Mouse (Mus musculus) G1E (cell line): Measurements from ENCODE around the gene Eif2ak3. TPM values are rescaled to one million over a fixed set of nuclear protein-coding genes. Genes with fewer than 3 reads are reported as not detected.
"Not testable (repeated sequence)": the region's sequence is repeated elsewhere in the genome, so short reads cannot be mapped to it uniquely, and the experiment has no call there.

Experiments used
- ATAC-seq: 2 replicates; pipeline ENCODE4 v1.8.0; 2016; ENCODE audit warnings: mild to moderate bottlenecking; ENCODE audit not compliant: insufficient number of reproducible peaks, poor library complexity, low FRiP score, severe bottlenecking; ENCODE audit errors: extremely low read depth
- DNase-seq: peaks from one replicate; pipeline ENCODE4 v3.0.0; 2012; ENCODE audit warnings: low spot score
- H3K27me3 ChIP-seq: 2 replicates; pipeline ENCODE4 v1.6.1; 2012; ENCODE audit warnings: mild to moderate bottlenecking, low read length, inconsistent platforms; ENCODE audit not compliant: insufficient read depth
- H3K36me3 ChIP-seq: replicated peaks from 2 replicates; pipeline ENCODE3; 2012; ENCODE audit warnings: mild to moderate bottlenecking, inconsistent platforms
- H3K4me1 ChIP-seq: 2 replicates; pipeline ENCODE4 v1.6.1; 2012; ENCODE audit warnings: low read depth, low read length, inconsistent platforms, mixed read lengths; ENCODE audit not compliant: insufficient read depth
- H3K4me3 ChIP-seq: 2 replicates; pipeline ENCODE4 v1.5.1; 2012; ENCODE audit warnings: low read depth, mild to moderate bottlenecking, inconsistent platforms, low read length, moderate library complexity, mixed read lengths
- H3K9me3 ChIP-seq: replicated peaks from 2 replicates; pipeline ENCODE4 v1.6.1; 2012; ENCODE audit warnings: inconsistent platforms
- CTCF ChIP-seq: IDR thresholded peaks from 2 replicates; pipeline ENCODE4 v1.5.1; 2012; ENCODE audit warnings: low read depth, low read length, inconsistent platforms, mixed read lengths
- GATA1 ChIP-seq: IDR thresholded peaks from 2 replicates; pipeline ENCODE4 v1.6.1; 2012; ENCODE audit warnings: borderline replicate concordance, low read length, inconsistent platforms, mixed read lengths
- GATA2 ChIP-seq: IDR thresholded peaks from 2 replicates; pipeline ENCODE4 v1.6.1; 2012; ENCODE audit warnings: low read depth, low read length, inconsistent platforms, borderline replicate concordance
- POLR2AphosphoS5 ChIP-seq: IDR thresholded peaks from 2 replicates; pipeline ENCODE4 v1.6.1; 2012; ENCODE audit warnings: low read depth, low read length, inconsistent platforms; ENCODE audit not compliant: insufficient replicate concordance
- TAL1 ChIP-seq: conservative IDR thresholded peaks from 2 replicates; pipeline ENCODE4 v1.6.1; 2012; ENCODE audit warnings: low read depth, low read length, inconsistent platforms, mixed read lengths
- polyA plus RNA-seq: library from polyadenylated mRNA; stranded (reverse); fragments of >175 nt; gene quantifications from 2 replicates; pipeline ENCODE4 v1.2.3, GENCODE M21; 2012
- total RNA-seq, 2 experiments: library from RNA; stranded (forward) in 1 of 2; stranded (reverse) in 1 of 2; fragments of 200-1000 nt in 1 of 2; fragments of >200 nt in 1 of 2; fragmentation: Nextera tagmentation in 1 of 2; gene quantifications; 2 replicates each; pipeline ENCODE4 v1.2.3; 2014 to 2017

The Eif2ak3 gene
- total and polyA plus RNA-seq, 3 experiments = 1.9 to 15.4 (median 12.0) TPM

DNA sequence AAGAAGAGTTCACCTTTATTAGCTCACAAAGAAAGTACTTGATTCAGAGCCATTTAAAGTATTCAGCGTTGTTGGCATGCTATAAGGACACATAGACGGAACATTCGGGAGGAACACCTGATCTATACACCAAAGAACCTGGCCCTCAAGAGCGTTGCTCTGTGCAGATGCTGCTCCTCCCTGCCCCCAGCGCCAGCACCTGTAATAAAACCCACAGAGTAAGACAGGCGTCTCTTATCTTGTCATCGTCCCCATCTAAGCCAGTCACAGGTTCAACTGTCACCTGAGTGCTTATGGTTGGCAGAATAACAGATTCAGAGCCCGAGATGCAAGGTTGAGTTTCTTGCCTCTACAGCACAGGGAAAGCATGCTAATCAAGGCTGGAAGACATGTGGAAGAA, 28.8 kb upstream of the Eif2ak3 start:
- Histone ChIP-seq H3K4me1 (peaks cover 11% of the 10 kb centered on the region; the same call in 1 of the 2 replicates), H3K36me3 (no peaks in the 10 kb centered on the region), H3K9me3 (no peaks in the 10 kb centered on the region), H3K27me3 (peaks cover 9% of the 10 kb centered on the region; the same call in 1 of the 2 replicates), H3K4me3 (no peak overlapping the region)
- DNase-seq (no peak), ATAC-seq (no peak)
- no peak for TF ChIP-seq POLR2AphosphoS5
- no peak for TF ChIP-seq CTCF
- no peak for TF ChIP-seq GATA1
- no peak for TF ChIP-seq GATA2
- no peak for TF ChIP-seq TAL1

DNA sequence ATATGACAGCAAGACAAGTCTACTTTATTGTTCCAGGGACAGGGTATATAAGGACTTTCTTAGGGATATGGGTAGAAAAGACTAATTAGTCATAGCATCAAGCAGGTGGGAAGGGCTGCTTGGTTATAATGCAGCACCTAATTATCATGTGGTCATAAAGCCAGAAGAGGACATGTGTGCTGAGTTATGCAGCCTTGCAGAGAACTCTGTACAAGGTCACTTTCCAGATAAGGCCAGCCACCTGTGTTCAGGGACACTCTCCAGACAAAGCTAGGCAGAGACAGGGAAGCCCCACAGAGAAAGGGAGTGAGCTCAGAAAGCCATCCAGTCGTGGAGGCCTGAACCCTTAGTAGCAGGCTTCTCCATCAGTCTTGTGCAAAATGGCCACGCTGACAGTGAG, 22.7 kb upstream of the Eif2ak3 start:
- H3K4me1 ChIP-seq = peaks cover 12% of the 10 kb centered on the region
- no peak for DNase-seq
- no peak overlapping the region for H3K4me3 ChIP-seq
- H3K9me3 ChIP-seq = no peaks in the 10 kb centered on the region
- TF ChIP-seq GATA2 (no peak), CTCF (no peak), TAL1 (no peak), POLR2AphosphoS5 (no peak)
- no peaks in the 10 kb centered on the region for H3K36me3 ChIP-seq
- no peak for ATAC-seq
- peaks cover 10% of the 10 kb centered on the region; the same call in 1 of the 2 replicates for H3K27me3 ChIP-seq

DNA sequence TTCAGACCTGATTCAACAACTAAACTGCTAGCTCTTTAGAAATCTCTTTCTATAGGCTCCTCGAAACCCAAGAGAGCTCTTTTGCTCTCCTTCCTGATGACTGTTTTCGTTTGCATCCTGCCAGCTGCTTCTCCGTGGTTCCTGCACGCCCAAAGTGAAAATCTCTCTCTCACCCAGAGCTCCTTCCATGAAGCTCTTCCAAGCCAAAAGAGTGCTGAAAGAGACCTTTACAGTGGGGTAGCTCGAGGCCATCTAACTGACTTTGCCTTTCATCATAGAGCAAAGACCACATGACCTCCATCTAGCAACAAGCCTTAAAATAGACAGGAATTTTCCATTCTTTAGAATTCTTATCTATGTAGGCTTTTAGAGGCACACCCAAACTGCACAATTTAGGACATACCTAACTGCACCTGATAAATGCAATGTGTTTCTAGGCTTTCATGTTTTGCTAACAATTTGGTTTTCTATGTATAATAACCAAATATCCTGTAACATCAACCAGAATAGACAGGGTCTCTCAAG, 21.9 kb upstream of the Eif2ak3 start:
- DNase-seq (no peak), ATAC-seq (no peak)

DNA sequence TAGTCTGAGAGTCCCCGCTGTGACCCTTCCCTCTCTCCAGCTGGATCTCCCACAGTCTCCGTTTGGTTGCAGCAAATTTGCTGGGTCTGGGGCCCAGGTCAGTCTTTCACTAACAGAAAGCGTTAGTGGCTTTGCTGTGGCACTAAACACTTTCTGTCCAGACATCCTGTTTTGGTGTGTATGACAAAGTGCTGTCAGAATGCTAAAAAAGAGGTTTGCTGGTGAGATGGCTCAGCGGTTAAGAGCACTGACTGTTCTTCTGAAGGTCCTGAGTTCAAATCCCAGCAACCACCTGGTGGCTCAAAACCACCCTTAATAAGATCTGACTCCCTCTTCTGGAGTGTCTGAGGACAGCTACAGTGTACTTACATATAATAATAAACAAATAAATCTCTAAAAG, 21.0 kb upstream of the Eif2ak3 start:
- H3K4me3 ChIP-seq, ATAC-seq, H3K36me3 ChIP-seq, DNase-seq, H3K9me3 ChIP-seq: not testable (repeated sequence)
- H3K4me1 ChIP-seq = peaks cover 12% of the 10 kb centered on the region
- peaks cover 19% of the 10 kb centered on the region for H3K27me3 ChIP-seq

More for the DNA sequence above, 21.9 kb upstream of the Eif2ak3 start:
- H3K4me1 ChIP-seq = peaks cover 12% of the 10 kb centered on the region
- peaks cover 15% of the 10 kb centered on the region; the same call in 1 of the 2 replicates for H3K27me3 ChIP-seq
- H3K9me3 ChIP-seq = no peaks in the 10 kb centered on the region
- H3K36me3 ChIP-seq = no peaks in the 10 kb centered on the region
- no peak overlapping the region for H3K4me3 ChIP-seq
- TF ChIP-seq POLR2AphosphoS5 (no peak), CTCF (no peak), TAL1 (no peak), GATA1 (no peak), GATA2 (no peak)

DNA sequence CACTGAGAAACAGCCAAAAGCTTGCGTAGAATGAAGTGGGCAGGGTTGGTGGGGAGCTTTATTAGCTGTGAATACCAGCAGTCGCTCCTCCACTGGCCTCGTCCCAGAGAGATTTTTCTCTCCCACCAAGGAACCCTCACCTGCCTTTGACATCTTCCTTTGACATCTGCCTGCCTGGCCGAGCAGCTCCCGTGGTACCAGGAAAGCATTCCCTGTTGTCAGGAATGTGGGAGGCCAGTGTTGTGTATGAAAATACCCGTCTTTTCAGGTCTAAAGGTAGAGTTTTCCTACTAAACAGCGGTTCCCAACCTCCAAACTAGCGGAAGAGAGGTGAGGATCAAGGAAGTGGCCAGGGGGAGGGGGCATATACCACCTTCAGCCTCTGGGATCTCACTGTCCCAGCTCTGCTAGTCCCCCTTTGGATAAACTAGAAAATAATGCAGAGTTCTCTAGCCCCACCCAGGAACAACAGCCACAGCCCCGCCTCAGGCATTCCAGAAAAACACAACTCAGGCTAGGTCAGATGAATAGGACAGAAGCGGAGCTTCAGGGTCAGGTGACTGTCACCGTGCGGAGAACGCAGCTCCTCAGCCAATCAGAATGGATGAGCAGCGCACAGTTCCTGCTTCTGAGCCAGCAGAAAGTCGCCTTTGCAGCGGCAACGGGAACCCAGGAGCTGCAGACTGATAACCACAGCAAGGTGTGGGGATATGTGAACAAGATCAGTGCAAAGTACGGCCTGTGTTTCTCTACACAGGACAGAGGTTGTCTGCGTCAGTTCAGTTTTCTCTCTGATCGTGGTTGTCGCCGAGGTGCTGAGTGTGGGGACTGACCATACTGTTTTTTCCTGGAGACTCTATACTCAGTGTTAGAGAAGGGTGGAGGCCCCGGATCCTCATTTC, 20.0 kb upstream of the Eif2ak3 start:
- DNase-seq (no peak), ATAC-seq (no peak)
- no peak for TF ChIP-seq GATA1
- TF ChIP-seq GATA2 = no peak
- no peak for TF ChIP-seq POLR2AphosphoS5
- no peak for TF ChIP-seq CTCF
- TF ChIP-seq TAL1 = no peak
- H3K27me3 ChIP-seq = peaks cover 21% of the 10 kb centered on the region
- H3K36me3 ChIP-seq = no peaks in the 10 kb centered on the region
- no peaks in the 10 kb centered on the region for H3K9me3 ChIP-seq
- peaks cover 12% of the 10 kb centered on the region for H3K4me1 ChIP-seq
- no peak overlapping the region; the same call in 1 of the 2 replicates for H3K4me3 ChIP-seq

DNA sequence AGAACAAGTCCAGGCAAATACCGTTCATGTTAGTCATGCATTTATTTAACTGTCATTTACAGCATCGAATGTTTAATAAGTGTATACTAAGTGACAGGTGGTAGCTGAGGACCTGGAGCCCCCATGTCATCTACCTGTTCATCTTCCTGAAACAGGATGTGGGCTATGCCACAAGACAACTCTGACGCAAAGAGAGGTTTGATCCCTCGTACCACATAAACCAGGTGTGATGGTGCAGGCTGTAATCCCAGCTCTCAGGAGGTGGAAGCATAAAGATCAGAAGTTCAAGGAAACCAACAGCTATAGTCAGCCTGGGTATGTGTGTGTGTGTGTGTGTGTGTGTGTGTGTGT, 19.4 kb upstream of the Eif2ak3 start:
- no peak for TF ChIP-seq TAL1
- no peak for TF ChIP-seq GATA1
- TF ChIP-seq CTCF = no peak
- TF ChIP-seq POLR2AphosphoS5 = no peak
- no peak for TF ChIP-seq GATA2
- no peaks in the 10 kb centered on the region for H3K9me3 ChIP-seq
- H3K4me3 ChIP-seq = no peak overlapping the region
- ATAC-seq (no peak), DNase-seq (no peak)
- H3K27me3 ChIP-seq = peaks cover 25% of the 10 kb centered on the region
- peaks cover 12% of the 10 kb centered on the region for H3K4me1 ChIP-seq
- no peaks in the 10 kb centered on the region for H3K36me3 ChIP-seq

DNA sequence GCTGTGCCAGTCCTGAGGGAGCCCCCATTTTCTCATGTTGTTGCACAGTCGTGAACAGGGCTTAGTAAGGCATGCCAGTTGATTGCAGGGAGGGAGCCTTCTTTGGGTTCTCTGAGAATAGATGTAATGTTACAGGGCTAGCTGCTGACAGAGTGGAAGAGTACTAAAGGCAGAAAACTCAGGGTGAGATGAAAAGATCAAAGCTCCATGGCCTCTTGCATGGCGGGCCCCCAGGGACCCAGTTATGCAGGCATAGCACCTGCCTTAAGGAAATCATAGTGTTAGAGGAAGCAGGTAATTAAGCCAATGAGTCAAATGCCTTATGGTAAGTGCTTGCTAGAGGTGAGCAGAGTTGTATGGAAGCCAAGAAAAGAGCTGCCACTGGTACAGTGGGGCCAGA, 14.9 kb upstream of the Eif2ak3 start:
- Histone ChIP-seq H3K4me1 (peaks cover 7% of the 10 kb centered on the region), H3K4me3 (no peak overlapping the region), H3K9me3 (no peaks in the 10 kb centered on the region), H3K36me3 (no peaks in the 10 kb centered on the region), H3K27me3 (peaks cover 25% of the 10 kb centered on the region)
- DNase-seq (no peak), ATAC-seq (no peak)
- no peak for TF ChIP-seq POLR2AphosphoS5
- TF ChIP-seq TAL1 = no peak
- TF ChIP-seq GATA1 = no peak
- no peak for TF ChIP-seq GATA2
- no peak for TF ChIP-seq CTCF
